Mouse (Mus musculus) neutrophil, adult 5-6 weeks (primary cell): ENCODE data around the gene Foxe1. TPM values are rescaled to one million over a fixed set of nuclear protein-coding genes. Genes with fewer than 3 reads are reported as not detected.

Experiments used
- ATAC-seq: fragments of 151-379, 151-347 bp; 2 replicates; pipeline ENCODE4 v1.8.0; 2017; ENCODE audit warnings: mild to moderate bottlenecking, moderate TSS enrichment; ENCODE audit not compliant: insufficient number of reproducible peaks, poor library complexity, low FRiP score, severe bottlenecking; ENCODE audit errors: extremely low read depth
- total RNA-seq: library from RNA; stranded (forward); fragments of 200-1000 nt; gene quantifications from 2 replicates; pipeline ENCODE4 v1.2.3, GENCODE M21; 2017

Gene Foxe1
- total RNA-seq, 1 experiment from 2014 or later, result not detected

DNA sequence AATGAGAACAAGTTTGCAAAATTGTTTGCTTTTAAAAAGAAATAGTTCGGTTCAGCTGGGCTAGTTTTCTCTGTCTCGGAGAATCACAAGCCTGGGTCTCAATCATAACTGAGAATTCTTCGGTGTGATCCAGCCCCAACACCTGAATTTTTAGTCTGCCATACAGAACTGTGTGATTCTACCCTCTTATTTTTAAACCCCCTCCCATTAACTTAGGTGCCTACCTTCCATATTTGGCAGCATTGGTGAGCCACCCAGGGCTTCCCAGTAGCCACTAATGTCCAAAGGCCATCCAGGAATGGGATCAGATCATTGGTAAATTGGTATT lies 2.3 kb downstream of the Foxe1 start:
- ATAC-seq, result no peak

DNA sequence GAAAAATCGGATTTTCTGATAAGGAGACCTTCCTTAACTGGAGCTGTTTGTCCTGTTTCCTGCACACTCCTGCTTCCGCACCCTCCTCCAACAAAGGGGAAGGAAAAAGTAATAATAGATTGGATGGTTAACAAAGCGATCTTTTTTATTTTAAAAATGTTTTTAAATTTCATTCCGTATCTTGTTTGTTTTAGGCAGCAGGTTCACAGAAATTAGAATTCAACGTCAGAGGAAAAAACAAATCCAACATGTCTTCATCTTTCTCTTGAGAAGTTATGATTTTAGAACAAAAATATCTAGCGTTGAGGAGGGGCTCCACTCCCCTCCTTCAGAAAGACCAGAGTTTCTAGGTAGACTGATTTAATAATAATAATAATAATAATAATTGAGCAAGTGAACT lies 2.8 kb downstream of the Foxe1 start:
- no peak for ATAC-seq

DNA sequence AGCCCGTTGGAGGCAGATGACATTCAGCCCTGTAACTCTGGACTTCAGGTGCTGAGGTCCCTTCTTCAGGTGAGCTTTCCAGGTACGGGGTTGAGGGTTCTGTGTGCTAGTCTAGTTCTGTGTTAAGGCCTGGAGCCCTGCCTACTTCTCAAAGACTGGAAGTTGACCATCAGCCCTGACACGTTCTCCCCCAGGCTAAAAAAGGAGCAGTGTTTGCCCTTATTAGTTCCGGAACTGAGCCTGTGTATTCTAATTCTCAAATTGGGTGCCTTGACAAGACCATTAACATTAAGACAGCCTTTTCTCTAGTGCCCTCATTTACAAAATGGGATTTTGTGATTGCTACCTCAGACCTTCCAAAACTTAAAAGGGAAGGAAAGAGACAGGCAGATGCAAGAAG lies 3.7 kb downstream of the Foxe1 start:
- no peak for ATAC-seq

DNA sequence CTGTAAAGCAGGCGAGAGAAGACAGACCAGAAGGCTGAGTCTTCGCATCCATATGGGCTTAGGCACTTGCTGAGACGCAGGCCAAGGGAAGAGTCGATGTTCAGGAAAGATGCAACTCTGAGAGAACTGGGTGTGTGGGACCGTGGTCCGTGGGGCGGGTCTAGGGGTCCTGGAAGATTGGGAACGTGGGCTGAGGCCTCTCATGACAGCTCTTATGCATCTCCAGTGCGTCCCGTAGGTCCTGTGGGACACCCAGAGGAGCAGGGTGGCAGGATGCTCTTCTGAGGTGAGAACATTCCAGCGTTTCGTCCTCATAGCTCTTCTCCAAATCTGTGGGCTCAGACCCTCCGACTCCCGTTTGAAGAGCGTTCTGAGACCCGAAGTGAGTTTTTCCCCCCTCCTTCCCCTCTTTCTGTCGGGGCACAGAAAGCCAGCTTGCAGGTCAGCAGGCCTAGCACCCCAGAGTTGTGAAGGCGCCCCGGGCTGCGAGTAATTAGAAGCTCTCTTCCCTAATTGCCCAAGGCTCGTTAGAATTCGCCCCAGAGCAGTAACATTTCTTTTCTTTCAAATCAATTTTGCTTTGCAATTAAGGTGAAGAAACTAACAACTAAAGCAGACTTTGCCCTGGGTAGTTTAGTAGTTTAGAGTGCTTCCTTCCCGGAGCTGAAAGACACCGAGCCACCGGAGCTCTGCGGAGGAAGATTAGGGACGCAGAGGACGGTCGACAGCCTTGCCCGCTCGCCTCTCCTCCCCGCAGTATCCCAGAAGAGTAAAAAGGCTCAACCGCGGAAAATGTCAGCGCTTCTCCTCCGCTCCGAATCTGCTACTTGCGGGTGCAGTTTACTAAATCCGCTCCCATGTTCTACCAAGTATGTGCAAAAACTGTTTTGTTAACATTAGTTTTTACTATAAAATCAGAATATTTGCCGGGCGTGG lies 4.4 kb downstream of the Foxe1 start:
- ATAC-seq, result no peak

DNA sequence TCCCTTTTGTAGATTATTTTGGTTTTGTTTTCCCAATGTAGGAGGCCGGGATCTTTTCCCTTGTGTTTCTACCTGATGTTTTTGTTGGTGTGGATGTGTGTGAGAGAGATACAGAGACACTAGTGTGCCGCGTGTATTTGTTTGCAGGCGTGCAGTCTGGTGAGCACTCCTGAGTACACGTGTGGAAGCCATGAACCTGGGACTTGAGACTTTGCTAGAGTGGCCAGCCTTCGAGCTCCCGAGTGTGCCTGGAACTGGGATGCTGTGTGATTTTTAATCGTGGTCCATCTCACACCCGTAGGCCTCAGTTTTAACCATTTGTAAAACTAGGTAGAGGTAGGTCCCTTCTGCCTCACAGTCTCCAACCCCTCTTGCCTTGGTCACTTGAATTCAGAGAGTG lies 5.5 kb downstream of the Foxe1 start:
- ATAC-seq, result no peak

DNA sequence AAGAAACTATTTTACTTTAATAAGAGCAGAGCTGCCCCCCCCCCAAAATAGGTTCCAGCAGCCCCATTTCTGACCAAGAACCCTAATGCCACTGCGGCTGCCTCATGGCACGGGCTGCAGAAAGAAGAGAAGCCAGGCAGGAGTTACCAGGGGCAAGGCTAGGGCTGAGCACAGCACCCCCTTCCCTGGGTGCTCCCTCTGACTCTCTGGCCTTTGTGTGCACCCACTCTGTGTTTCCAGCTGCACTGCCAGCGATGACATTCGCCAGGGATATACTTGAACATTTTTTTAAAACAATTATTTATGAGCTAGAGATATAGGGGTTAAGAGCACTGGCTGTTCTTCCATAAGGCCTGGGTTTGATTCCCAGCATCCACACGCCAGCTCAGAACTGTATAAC lies 6.1 kb downstream of the Foxe1 start:
- no peak for ATAC-seq

DNA sequence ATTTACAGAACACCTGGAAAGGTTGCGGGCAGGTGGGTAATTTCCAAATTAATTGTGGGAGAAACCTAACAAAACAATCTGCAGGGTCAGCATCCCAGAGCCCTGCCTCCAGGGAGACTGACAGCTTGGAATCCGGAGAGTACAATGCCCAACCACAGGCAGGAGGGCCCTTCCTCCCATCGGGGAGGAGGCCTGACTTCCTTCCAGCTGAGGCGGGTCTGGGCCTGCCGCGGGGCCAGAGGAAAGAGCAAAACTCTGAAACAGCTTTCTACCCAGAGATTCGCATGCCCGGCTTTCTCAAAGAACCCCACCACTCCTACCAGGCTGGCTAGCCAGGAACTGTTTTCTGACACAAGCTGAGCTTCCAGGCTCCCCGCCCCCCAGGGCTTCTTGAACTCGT lies 9.6 kb downstream of the Foxe1 start:
- no peak for ATAC-seq

DNA sequence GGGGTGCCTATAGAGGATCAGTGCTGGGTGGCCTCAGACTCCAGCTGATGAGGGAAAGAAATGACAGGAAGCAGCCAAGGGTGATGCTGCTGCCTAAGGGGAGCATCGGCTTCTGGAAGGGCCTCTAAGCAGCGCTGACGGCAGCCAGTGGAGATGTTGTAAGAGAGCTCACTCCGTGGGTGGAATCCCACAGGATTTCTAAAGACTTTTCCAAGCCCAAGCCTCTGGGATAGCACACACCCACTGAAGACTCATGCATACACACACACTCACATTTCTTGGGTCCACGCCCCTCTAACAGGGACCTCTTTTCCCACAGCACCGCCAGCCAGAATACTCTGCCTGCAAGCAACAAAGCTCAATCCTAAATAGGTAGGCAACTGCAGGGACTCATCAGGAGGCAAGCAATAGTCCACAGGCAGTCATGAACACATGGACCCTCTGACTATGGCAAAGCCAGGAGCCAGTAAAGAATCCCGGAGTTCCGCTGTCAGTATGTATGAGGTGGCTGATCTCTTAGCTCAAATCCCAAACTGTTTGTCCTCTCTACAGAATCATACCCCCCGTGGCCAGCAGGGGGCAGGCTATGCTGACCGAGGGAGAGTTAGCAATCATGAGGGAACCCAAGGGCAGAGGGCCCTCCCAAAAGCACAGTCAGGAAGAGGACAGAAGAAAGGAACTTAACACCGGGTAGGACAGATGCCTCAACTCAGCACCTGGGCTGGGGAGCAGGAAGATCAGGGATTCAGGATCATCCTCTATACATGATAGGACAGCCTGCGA lies 13.1 kb downstream of the Foxe1 start:
- peak; percentile 47; the same call in 1 of the 2 replicates for ATAC-seq

DNA sequence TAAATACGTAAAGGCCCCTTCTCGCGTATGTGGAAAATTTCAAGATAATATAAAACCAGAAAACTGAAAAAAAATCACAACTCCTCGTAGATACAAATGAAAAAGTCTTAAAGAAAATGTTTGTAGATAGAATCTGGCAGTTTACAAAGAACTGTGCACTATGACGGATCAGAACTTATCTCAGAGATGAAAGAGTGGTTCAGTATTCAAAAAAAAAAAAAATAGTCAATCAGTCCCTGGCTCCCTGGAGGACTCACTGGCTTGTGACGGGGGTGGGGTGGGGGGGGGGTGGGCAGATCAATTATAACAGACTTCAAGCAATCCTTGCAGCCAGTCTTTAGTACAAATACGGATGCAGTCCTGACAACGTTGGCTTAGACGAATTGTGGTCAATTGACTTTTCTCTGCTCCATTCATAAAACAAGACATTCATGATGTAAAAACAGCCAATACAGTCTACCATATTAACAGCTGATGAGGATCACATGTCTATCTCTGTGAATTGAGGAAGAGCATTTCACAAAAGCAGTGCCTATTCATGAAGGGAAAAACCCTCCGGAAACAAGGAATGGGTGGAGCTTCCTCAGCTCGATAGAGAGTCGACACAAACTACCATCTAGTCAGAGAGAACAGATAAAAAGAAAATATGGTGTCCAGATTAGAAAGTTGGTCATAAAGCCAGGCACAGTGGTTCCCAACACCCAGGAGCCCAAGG lies 16.3 kb downstream of the Foxe1 start:
- 0 out of 2 replicates have a peak, but pooled peaks have one; percentile 33 for ATAC-seq

DNA sequence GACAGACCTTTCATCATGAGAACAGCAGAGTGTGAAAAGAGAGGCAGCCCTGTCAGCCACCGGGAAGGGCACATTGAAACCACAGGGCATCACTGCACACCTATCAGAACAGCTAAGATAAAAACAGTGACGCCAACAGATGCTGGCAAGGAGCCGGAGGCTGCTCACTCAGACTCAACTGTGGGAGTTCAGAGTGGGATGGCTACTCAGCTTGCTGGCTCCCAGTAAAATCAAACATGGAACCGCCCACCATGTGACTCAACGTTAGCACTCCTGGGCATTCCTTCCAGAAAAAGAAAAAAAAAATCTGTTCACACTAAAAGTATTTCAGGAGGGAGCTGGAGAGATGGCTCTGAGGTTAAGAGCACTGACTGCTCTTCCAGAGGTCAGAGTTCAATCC lies 17.8 kb downstream of the Foxe1 start:
- no peak for ATAC-seq

DNA sequence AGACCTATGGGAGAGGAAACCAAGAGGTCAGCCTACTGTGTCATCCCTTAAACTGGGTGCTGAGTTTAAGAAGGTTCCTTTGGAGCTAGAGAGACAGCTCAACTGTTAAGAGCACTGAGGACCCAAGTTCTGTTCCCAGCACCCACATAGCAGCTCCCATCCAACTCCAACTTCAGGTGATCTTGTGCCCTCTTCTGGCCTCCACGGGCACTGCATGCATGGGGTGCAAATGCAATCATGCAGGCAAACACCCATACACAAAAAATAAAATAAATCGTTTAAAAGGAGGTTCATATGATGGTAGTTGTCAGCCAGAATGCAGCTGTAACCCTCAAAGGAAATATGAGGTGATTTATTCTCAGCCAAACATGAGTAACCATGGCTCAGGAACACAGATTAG lies 21.0 kb downstream of the Foxe1 start:
- ATAC-seq, result no peak

DNA sequence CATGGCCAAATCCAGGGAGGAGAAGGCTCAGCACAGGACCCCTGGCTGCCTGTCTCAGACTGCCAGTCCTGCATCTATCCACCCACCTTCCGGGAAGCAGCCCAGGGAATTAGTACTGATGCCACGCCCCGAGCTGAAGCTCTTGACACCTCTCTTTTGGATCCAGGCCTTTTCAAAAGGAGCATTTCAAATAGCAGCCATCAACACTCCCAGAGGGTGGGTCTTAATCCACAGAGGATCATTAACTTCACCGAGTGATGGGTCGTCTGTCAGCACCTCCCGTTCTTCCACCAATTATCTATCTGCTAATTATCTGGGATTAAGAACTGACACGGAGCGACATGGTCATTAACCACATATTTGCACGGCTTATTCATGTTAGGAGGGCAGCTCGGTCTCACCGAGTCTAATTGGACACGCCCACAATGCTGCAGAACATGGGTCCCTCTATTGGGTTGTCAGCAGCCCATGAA lies 24.1 kb downstream of the Foxe1 start:
- no peak for ATAC-seq

DNA sequence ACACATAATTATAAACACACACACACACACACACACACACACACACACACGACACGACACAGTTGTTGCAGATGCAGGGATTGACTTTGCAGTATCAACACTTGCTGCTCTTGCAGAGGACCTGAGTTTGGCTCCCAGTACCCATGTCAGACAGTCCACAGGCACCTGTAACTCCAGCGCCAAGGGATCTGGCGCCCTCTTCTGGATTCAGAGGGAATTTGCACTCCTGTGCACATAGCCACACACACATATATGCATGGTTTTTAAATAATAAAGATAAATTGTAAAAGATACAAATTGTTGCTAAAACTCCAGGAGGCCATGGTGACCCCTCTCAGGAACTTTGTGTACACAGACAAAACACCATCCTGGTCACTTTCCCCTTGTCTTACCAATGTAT lies 25.7 kb downstream of the Foxe1 start:
- ATAC-seq, result no peak

DNA sequence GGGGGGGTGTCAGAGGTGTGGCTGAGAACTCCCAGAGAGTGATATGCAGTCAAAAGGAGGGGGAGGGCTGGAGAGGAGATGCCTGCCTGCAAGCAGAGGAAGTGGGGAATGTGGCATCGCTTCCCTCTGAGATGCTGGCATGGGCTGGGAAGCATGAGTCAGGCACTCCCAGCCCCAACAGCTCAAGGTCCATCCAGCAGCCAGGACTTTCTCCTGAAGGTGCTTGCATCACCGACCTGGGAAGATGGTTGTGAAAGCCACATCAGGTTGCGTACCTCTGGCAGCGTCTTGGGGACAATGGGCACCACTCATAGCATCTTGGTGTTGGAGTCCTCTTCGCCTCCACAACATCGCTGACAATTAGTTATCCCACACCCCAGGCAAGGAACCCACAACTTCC lies 27.0 kb downstream of the Foxe1 start:
- ATAC-seq, result no peak

DNA sequence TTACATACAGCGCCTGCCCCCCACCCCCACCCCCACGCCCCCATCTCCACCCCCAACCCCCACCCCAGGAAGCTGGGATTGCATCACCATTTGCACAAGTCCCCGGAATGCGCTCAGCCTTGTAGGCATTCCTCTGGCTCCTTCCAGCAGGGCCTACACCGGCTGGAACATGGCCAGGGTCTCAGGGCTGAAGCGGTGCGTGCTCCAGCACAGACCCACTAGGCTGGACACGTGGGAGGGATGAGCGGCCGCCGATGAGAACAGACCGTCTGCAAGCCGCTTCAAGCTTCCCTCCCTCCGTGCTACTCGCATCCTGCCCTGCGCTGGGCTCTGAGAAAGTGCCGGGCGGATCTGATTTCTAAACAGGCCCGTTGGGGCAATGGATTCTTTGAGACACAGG lies 27.6 kb downstream of the Foxe1 start:
- ATAC-seq, result no peak

DNA sequence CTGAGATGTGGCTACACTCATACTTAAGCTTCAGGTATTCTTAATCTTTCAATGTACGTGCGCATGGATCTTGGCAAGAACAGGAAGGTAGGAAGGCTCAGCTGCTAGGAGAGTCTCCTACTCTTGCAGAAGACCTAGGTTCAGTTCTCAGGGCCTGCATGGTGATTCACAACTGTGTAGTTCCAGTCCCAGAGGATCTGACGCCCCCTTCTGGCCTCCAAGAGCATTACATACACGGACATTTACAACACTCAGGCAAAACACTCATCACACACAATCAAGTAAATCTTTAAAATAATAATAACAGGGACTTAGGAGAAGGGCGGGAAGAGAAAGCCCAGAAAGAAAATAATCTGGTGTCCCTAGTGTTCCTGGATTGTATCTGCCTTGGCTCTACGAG lies 31.0 kb downstream of the Foxe1 start:
- ATAC-seq, result no peak

DNA sequence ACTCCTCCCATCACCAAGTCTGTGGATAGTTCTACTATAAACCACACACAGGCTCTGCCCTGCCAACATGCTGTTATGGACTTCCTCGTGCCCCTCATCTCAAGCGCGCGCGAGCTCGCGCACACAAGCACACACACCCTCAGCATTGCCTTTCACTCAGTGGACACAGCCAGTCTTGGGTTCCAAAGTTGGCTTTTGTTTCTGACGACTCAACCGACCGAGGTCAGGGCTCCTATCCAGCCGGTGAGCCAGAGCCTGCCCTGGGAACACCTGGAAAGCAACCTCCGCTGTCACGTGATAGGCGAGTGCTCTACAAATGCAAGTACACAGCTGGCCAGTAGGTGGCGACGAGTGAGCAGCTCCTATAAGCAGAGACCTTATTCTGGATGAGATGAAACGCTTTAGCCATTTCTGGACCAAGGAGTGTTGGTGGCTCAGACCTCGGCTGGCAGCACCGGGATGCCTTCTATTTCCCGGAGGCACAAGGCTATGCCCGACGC lies 31.5 kb downstream of the Foxe1 start:
- peak; percentile 73 for ATAC-seq

DNA sequence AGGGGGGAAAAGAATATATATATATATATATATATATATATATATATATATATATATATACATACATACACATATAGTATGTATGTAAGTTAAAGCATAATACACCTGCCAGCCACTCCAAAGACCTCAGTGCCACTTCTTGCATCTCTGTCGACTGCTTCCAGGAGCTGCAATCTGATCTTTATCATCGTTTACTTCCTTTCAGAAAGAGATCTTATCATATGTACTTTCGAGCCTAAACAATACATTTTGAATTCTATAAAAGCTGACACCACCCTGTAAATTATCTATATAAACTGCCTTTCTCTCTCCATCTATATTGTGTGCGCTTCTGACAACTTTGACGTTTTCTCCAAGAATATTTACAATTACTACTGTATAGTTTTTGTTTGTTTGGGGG lies 45.1 kb downstream of the Foxe1 start:
- no peak for ATAC-seq

DNA sequence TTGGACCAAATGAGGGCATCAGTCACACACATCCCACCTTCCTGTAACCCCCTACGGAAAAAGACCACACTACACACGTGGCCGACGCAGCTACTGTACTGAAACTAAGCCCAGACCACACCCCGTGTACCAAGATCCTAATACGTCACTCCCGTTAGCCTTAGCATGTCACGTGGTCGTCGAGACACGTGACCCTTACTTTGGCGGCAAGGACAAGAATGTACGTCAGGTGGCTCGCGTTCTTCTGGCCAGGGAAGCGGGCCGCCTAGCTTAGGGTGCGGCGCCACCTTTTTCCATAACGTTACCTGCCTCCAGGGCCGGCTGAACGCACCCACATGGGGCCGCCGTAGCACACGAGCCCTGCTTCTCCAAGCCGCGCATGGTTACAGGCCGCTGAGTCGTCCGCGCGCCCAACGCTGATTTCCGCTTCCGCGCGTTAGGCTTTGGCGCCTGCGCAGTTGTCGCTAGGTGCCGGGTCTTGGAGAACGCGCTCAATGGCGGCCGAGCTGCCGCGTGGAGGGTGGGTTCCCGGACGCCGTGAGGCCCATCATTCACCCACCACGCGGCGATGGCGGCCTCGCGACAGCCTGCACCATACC lies 45.7 kb downstream of the Foxe1 start, which contains the start of gene Trmo:
TSS of gene Trmo (minus strand) at position 425 of the 599 bp plus-strand sequence.
- peak; percentile 89 for ATAC-seq
